Mouse (Mus musculus): Measurements from ENCODE around the gene Snapin.

Snapin gene

DNA sequence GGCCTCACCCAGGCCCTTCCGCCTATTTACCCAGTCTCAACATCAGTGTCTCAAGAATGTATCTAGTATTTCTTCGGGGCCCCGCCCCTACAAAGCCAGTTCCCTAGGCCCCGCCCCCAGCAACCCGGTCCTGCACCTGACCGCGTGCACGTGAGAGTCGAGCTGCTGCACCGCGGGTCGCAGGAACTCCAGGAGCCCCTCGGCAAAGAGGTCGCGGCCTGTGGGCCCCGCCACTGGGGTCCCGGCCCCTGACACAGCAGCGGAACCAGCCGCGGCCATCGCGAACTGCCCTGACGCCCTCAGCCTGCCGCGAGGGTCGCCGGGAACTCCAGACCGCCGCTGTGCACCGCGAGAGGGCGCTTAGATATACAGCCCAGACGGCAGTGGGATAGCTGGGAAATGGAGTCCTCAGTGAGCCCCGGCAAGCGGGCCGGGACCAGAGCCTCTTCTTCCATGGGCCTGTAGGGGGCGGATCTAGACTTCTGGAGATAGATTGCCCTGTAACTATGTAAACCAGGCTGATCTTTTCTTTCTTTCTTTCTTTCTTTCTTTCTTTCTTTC is at the start of gene Snapin:
TSS of gene Snapin (minus strand) at position 338 of the 561 bp plus-strand sequence.
- peak; percentile 95 to 96 for DNase-seq (ENCODE audit: low spot score in 2 of 2)

DNA sequence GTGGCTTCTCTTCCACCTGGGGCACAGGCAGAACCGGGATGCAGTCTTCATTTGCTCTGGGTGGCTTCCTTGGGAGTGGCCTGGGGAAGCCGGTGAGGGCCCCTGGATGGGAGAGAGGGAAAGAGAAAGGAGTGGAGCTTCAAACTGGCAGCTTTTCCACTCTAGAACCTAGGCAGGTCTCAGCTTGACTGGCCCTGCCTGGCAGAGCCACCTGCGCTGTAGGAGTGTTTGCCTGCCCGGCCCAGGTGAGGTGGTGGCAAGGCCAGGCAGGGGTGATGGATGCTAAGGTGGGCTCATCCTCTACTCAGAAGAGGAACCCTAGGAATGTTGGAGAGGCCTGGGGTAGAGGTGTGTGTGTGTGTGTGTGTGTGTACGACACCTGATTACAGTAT is 47.1 kb upstream of the Snapin start:
- DNase-seq (ENCODE audit: low spot score in 2 of 2), result no peak

DNA sequence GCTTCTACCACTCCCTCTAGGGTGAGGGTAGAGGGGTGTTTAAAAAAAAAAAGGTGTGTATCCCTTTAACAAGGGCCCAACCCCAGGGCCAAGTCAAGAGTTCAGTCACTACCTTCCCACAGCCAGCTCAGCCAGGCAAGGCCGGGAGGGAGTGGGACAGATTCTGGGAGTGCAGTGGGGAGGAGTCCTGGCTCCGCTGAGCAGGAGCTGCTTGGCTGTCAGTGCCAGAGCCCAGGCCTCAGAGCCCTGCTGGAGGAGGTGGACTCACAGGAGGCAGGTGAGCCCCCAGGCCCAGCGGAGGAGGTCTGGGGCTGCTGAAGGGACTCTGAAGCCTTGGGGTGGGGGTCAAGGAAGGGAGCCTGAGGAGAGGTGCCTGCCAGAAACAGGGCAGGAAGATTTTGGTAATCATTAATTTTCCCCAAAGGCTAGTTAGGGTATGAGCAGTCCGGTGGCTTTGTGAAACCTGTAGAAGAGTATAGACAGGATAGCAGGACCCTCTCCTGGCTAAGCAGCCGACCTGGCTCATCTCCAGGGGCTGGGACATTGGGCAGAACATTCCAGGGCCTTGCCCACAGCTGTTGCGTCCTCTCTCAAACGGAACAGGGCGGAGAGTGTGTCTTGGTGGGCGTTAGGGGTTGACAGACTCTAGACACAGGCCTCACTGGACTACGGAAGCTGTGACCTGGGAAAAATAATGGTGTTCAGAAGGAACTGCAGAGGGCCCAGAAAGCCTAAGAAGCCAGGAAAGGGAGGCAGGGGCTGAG is 46.5 kb upstream of the Snapin start, which contains the start of gene S100a16:
TSS of gene S100a16 (plus strand) at position 114 of the 764 bp plus-strand sequence.
- no peak for DNase-seq (ENCODE audit: low spot score in 2 of 2)

DNA sequence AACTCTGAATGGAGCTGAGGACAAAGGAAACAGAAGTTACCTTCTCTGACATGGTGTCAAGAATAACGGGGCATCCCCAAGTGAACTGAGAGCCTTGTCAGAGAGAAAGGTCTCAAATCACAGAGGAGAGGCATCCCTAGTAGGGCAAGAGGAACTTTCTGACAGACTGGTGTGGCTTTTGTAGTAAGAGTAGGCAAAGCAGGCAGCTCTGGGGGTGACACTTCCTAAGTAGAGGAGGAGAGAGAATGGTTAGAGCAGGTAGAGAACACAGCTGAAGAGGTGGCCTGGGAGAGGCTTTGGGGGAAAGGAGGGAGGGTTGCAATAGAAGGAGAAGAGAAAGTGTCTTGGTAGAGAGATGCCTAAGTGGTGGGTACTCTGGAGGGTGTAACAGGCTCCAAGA is 44.6 kb upstream of the Snapin start:
- no peak for DNase-seq (ENCODE audit: low spot score in 2 of 2)

DNA sequence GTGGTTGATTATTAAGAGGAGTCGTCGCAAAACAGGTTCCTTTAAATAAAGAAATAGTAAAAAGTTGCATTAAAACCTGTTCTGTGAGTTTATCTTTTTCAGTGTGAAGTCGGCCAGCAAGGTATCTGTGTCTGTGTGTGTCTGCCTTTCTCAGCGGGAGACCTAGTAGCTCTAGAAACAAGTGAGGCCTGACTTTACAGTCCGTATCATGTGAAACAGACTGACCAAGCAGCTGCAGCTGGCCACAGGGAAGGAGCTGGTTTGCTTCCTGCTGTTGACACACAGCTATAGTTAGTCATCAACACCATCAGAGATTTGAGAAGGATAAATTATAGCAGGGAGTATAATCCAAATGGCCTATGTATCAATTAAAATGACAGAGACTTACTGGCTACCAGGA is 40.9 kb upstream of the Snapin start:
- DNase-seq (ENCODE audit: low spot score in 2 of 2), result no peak

DNA sequence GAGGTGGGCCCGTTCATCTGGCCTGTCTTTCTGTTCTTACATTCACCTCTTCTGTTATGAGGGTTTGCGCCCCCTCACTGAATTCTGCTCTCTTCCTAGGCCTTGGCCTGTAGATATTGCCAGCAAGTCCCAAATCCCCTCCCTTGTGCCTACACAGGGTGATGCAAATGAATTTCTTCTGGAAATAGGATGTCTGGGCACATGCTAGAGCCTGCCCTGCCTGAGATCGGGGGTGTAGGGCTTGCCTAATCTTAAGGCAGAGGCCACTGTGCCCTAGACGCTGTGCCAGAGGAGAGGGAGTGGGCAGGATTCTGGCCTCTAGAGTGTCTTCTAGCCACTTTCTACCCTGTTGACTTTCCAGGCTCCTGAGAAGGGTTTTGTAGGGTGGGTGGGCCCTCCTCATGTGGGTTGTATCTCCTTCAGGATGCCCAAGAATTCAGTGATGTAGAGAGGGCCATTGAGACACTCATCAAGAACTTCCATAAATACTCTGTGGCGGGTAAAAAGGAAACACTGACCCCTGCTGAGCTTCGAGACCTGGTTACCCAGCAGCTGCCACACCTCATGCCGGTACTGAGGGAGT is 36.5 kb upstream of the Snapin start:
- no peak for DNase-seq (ENCODE audit: low spot score in 2 of 2)

DNA sequence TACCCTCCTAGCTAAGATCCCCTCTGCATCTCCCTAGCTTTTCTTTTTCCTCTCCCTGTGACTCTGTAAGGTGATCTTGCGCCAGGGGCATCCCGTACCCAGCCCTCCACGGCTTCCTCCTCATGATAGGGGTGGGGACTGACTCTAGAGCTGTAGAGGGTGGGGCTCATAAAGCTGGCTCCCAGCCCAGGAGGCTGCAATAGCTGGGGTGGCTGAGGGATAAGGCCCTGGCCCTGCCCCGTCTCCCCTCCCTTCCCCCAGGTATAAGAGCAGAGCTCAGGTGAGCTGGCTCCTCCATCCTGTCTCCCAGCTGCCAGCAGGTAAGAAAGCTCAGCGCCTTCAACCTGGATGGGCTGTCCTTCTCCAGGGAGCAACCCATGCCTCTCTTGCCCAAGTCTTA is 35.7 kb upstream of the Snapin start, which contains the start of gene S100a14:
TSS of gene S100a14 (plus strand) at position 277 of the 400 bp plus-strand sequence.
- DNase-seq (ENCODE audit: low spot score in 2 of 2), result no peak

DNA sequence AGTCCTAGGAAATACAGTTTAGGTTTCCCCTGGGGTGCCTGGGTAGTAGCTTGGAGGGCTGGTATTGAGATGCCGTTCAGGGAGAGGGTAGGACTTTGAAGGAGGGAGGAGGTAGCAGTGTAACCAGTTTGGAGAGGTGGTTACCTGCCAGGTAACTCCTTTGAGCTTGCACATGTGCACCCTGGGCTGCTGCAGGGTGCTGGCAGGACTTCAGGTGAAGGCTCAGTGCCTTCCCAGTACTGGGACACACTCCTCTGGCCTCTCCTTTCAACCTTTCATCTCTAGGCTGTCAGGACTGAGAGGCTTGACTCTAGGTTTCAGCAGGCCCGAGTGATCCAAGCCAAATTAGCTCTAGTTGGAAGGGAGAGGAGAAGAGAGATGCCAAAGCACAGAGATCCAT is 35.2 kb upstream of the Snapin start:
- no peak for DNase-seq (ENCODE audit: low spot score in 2 of 2)

DNA sequence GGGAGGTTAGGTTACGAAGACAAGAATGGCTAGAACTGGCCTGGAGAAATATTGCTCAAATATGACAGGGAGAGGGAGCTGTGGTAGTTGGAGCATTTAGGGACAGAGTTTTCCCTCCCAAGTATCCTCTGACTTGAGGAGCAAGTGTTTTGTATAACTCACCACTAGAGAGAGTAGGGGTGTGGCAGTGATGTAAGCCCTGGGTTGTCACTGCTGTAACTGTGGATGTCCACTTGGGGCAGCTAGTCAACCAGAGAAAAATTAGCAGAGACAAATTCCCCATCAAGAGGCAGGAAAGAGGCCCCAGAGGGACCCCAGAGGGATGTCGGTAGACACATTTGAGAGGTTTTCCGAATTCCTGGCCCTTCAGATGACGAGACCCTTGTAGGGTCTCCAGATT is 34.6 kb upstream of the Snapin start:
- peak in 1 of 2 experiments; percentile 69 for DNase-seq (ENCODE audit: low spot score in 2 of 2)

DNA sequence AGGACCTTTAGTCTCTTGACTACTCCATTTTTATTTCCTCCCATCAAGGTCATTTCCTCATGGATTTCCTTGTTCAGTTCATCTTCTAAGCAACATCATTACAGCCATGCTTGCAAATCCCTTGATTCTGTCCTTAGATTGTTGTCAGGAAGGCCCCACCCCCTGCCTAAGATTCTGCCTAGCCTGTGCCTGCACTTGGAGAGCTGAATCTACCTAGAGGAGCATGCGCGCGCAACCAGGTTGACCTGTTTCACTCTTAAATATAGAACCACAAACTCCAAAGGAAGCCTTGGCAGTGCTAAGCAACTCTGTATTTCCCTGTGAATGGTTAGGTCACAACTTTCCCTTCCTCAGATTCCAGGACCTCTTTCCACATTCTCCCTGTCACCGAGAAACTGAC is 26.9 kb upstream of the Snapin start:
- DNase-seq (ENCODE audit: low spot score in 2 of 2), result no peak

DNA sequence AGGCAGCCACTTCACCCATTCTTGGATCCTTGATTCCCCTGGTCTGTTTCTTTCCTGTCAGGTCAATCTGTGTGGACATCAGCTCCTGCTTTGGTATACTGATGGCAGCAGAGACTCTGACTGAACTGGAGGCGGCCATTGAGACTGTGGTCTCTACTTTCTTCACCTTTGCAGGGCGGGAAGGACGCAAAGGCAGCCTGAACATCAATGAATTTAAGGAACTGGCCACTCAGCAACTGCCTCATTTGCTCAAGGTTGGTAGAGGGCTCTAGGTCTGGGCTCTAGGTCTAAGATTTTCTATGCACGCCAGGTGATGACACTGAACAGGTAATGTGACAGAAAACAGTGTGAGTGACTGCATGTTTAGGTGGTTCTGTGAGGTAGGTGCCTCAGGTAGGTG is 25.0 kb upstream of the Snapin start:
- no peak for DNase-seq (ENCODE audit: low spot score in 2 of 2)

DNA sequence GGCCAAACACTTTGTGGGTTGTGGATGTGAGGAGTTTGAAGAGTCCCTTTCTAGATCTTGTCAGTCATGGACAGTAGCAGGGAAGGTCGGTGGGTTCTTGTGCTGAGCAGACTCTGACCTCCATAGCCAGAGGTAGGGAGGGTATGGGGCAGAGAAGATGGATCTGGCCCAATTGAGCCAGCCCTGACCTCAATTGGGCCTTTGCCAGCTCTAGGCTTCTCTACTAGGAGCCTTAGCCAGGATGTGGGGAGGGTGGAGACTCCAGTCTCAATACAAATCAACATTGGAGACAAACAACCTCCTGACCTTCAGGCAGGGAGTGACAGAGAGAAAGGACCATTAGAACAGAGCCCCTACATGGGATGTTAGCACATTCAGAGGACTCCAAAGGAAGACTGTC is 24.4 kb upstream of the Snapin start:
- DNase-seq (ENCODE audit: low spot score in 2 of 2), result no peak

DNA sequence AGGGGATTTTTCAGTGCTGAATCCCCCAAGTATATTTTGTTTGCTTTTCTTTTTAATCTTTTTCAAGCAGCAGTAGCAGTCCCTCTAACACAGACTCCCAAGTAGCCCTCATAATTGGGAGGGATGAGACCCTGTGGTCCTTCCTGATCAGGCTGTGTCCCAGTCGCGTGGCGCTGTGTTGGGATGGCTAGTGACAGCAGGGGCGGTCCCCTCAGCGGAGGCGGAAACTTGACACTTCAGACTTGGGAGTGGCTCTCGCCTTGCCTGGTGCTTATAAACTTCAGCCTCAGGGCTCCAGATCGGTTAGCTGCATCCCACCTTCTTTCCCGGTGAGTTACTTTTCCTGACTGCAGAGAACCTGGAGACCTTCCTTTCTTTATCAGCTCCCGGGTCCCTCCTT is 23.9 kb upstream of the Snapin start:
- peak in 1 of 2 experiments; percentile 33 for DNase-seq (ENCODE audit: low spot score in 2 of 2)

DNA sequence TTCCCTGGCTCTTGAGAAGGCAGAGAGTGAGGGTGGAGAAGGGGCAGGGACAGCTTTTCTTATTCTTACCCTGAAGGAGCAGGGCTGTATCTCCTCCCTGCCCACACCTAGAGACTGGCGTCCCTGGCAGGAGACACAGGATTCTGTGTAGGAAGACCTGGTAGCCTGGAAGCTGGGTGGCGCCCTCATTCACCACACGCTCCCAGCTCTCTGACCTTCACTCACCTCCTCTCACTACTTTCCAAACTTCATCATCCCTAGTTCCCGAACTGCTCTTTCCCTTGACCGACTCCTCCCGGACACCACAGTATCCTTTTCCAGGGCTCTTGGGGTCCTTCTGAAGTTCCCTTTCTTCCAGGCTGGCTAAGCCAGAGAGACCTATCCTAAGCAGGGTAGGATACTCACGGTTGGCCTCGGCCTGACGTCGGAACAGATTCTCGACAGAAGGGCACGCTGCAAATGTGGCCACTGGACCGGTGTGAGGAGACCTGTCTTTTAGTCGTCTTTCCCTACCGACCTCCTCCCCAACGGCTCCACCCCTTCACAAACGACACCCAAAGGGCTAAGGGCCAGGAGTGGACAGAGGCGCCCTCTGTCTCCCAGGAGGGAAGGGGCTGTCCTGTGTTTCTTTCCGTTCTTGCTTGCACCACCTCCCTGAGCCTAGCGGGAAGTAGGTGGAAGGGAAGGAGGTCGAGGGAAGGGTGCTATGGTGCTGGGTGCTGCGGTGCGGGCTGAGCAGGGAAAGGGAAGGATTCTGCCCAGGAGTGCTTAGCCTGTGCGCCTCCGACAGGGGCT is 23.2 kb upstream of the Snapin start, which contains the start of the genes S100a1 and S100a13:
TSS of gene S100a1 (minus strand) at position 597 of the 795 bp plus-strand sequence.
TSS of gene S100a13 (plus strand) at position 640 of the 795 bp plus-strand sequence.
- DNase-seq (ENCODE audit: low spot score in 2 of 2), result peak; percentile 38 to 48

DNA sequence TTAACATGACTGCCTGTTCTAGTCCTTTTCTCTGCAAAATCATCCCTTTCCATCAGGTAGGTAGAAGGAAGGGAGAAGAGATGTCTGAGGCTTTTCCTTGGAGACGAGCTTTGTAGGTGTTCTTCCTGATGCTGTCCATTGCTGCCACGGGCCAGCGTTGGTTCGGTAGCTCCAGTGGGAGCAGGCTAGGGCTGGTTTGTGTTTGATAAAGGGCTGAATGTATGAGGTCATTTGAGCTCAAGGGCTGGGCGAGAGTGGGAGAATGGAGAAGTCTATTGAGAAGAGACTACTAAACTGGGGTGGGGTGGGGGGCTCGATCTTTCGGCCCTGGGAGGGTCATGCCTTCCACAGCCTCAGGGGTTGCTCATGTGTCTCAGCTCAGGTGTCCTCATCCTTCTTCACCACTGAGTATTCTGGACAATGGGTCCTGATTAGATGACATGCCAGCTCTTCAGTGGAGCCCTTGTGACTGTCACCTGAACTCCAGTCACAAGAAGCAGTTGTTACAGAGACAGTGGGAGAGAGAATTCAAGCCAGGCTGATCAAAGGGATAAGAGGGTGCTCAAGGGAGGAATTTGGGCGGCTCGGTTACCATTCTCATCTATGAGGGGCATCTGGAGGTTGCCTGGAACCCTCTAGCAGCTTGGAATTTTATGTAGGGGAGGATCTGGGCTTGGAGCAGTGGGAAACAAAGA is 22.3 kb upstream of the Snapin start:
- DNase-seq (ENCODE audit: low spot score in 2 of 2), result no peak

DNA sequence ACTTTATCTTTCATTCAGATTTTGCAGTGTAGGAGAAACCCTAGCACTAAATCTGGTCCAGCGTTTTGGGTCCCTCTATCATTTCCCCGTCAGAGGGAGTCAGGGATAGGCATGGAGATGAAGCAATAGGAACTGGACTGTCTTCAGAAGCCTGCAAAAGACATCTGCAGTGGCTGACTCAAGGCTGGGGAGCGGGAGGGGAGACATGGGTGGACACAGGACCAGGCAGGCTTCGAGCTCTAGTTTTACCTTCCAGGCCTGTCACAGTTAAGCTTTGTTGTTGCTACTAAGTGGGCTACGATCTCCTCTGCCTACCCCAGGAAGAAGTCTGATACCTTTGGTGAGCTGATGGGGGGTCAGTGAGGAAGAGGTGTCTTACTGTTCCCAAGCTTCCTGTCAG is 21.4 kb upstream of the Snapin start:
- DNase-seq (ENCODE audit: low spot score in 2 of 2), result no peak

DNA sequence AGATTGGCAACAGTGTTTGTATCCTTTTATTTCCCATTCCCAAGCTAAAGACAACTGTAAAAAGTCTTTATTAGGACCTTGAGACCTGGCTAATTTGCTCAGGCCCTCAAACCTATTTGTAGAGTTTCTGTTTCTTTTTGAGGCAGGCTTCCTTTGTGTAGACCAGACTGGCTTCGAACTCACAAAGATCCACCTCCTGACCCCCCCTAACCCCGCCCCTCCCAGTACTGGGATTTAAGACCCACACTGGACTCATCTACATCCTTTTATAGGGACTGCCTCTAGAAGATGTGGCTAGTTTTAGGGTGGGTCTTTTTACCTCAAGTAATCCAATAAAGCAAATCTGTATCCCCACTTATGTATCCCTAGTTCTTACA is 18.9 kb upstream of the Snapin start:
- DNase-seq (ENCODE audit: low spot score in 2 of 2), result no peak

DNA sequence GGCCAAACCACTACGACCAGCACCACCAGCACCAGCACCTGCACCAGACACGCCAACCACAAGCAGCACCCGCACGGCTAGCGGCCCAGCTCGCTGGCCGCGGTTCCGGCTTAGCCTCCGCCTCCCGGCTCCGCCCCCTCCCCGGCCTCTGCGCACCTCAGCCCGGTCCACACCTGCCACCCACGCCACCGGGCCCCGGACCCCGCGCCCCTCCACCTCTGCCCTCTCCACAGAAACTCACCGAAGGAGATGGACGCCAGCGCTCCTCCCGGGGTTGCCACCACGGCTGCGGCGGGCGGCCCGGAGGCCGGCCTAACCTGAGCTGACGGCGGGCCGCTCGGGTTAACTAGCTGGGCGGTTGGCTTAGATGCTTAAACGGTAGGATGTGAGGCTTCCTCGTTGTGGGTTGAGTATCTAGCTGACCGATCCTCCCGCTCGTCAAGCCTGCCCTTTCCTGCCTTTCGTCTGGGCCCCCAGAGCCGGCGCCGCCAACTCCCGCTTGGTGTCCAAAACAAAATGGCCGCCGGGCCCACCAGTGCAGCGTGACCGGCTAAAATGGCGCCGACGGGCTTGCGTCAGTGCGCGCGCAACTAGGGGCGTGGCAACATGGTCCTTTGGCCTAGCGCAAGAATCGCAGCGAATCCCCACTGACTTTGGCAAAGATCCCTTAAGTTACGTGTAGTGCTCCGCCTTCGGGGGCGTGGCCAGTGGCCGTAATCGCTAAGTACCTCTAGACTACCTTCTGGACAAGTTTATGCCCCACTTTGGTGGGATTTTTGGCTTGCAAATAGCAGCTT is 18.3 kb upstream of the Snapin start, which contains the start of gene Chtop:
TSS of gene Chtop (minus strand) at position 549 of the 797 bp plus-strand sequence.
- peak; percentile 99 to 100 for DNase-seq (ENCODE audit: low spot score in 2 of 2)

DNA sequence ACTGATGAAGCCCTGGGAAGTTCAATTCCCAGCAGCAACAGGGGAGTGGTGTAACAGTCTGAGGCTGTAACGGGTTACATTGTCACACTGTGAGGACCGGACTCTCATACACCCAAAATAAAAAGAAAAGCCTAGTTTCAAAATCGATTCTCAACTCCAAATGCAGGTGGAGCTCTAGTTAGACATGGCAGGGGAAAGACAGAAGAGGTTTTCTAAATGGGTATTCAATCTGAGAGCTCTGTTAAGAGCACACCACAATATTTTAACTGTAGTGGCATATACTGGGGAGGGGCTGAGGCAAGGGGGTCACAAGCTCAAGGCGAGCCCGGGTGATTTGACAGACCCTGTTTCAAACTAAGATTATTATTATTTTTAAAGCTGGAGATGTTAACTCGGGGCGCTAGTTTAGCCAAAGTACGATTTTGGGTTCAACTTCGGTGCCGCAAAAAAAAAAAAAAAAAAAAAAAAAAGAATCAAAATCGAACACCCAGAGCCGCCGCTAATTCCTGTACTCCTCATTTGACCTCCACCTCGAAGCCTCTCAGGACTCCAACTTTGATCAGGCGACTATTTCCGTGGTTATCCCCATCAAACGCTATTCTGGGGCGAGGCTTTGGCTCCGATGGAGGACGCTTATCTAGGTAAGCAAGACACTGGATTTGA is 17.6 kb upstream of the Snapin start:
- no peak for DNase-seq (ENCODE audit: low spot score in 2 of 2)

DNA sequence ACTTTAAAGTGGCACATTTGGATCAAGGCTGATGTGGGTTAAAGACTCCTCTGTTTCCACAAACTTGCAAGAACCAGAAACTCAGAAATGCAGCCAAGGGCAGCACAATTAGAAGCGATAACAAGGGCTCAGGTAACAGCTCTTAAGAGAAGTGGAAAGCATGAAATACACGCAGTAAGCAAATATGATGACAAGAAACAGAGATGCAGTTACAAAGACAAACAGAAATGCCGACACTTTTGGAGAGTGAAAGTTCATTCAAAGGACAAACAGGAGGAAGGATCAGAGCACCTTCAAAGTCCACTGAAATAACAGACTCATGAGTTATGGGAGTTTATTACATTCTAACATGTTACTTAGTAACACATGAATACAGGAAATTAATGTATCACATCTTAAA is 15.5 kb upstream of the Snapin start:
- DNase-seq (ENCODE audit: low spot score in 2 of 2), result no peak
